ENCODE assay signal across 22 mouse cellular contexts in the genomic region with DNA sequence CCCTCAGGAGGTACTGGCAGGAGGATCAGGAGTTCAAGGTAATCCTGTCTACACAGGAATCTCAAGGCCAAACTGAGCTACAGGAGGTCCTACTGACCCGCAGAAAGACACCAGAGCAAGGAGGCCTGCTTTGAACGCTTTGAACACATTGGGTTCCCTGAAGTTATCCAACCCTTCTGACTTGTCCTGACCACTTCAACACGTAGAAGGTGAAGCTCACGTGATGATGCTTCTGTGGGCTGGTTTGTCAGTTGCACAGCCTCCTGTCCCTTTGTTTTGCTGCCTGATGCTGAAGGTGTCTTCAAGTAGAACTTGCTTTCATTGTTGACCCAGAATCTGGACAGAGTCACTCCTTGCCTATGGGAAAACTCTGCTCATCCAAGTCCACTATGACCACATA.
"Had no signal": no experiment of that assay in that cellular context is flagged by ENCODE, and none has a peak within 500 bp of the region (broad histone marks: within the 10 kb centered on the region; RNA-seq: fewer than 3 reads in every experiment).

No protein-coding gene starts in this region.

- H3K36me3 ChIP-seq: lung, embryonic 15.5 days; midbrain, embryonic 10.5 days; midbrain, embryonic 12.5 days; neural tube, embryonic 13.5 days; neural tube, embryonic 15.5 days; stomach, embryonic 15.5 days had no signal

- ATAC-seq: liver, postnatal 0 days; lung, postnatal 0 days; midbrain, embryonic 16.5 days had no signal

- H3K4me3 ChIP-seq: lung, embryonic 15.5 days; midbrain, embryonic 10.5 days; midbrain, embryonic 12.5 days; myocyte; neural tube, embryonic 13.5 days; neural tube, embryonic 15.5 days; stomach, embryonic 15.5 days had no signal

- H3K27ac ChIP-seq: lung, embryonic 15.5 days; macrophage; midbrain, embryonic 10.5 days; midbrain, embryonic 12.5 days; neural tube, embryonic 13.5 days; neural tube, embryonic 15.5 days; stomach, embryonic 15.5 days; stomach, postnatal 0 days had no signal

- DNase-seq: liver, postnatal 0 days; lung, adult 2 months; lung, postnatal 14 days; lung, postnatal 36 days; midbrain, embryonic 14.5 days; retina, postnatal 1 day; right cerebral cortex, adult 18-20 months; right cerebral cortex, postnatal 14 days; thymus, adult 2 months; thymus, postnatal 25 days; thymus, postnatal 4 days had no signal

- H3K9ac ChIP-seq: liver, postnatal 0 days; lung, embryonic 15.5 days; midbrain, embryonic 12.5 days; neural tube, embryonic 13.5 days; neural tube, embryonic 15.5 days; stomach, embryonic 15.5 days had no signal

- H3K4me1 ChIP-seq: lung, embryonic 15.5 days; midbrain, embryonic 10.5 days; midbrain, embryonic 12.5 days; neural tube, embryonic 13.5 days; neural tube, embryonic 15.5 days; stomach, embryonic 15.5 days had no signal

- H3K27me3 ChIP-seq: lung, embryonic 15.5 days; midbrain, embryonic 12.5 days; neural tube, embryonic 13.5 days; neural tube, embryonic 15.5 days; stomach, embryonic 15.5 days had no signal

- H3K9me3 ChIP-seq: lung, embryonic 15.5 days; midbrain, embryonic 10.5 days; neural tube, embryonic 13.5 days; neural tube, embryonic 15.5 days; stomach, embryonic 15.5 days had no signal
